Mouse (Mus musculus) forelimb bud, embryonic 11.5 days (tissue): ENCODE data around the gene Pyy.

Experiments used
- DNase-seq: peaks from one replicate; pipeline ENCODE4 v3.0.0-alpha.2; 2012; ENCODE audit warnings: low read depth, low spot score

Pyy gene

GRCm38 (mm10) chr11:102095676-102096075, 12.0 kb downstream of the Pyy start:
- no peak for DNase-seq

GRCm38 (mm10) chr11:102089088-102089808, 18.4 kb downstream of the Pyy start:
- peak; percentile 88 for DNase-seq

GRCm38 (mm10) chr11:102087931-102088898, 19.4 kb downstream of the Pyy start, which contains the start of gene Mpp2:
TSS of gene Mpp2 (minus strand) at chr11:102088515.
- DNase-seq = peak; percentile 88

GRCm38 (mm10) chr11:102087081-102087751, 20.4 kb downstream of the Pyy start:
- peak; percentile 80 for DNase-seq

- no peak for DNase-seq
Measured at GRCm38 (mm10) chr11:102086331-102086730, 21.3 kb downstream of the Pyy start.

GRCm38 (mm10) chr11:102084159-102084558, 23.5 kb downstream of the Pyy start:
- DNase-seq = no peak

GRCm38 (mm10) chr11:102083193-102083592, 24.4 kb downstream of the Pyy start:
- DNase-seq = no peak

GRCm38 (mm10) chr11:102082322-102082721, 25.3 kb downstream of the Pyy start:
- DNase-seq = peak; percentile 84

- DNase-seq = no peak
Measured at GRCm38 (mm10) chr11:102073722-102074121, 33.9 kb downstream of the Pyy start.

- DNase-seq = no peak
Measured at GRCm38 (mm10) chr11:102072729-102073128, 34.9 kb downstream of the Pyy start.

GRCm38 (mm10) chr11:102070426-102070825, 37.2 kb downstream of the Pyy start:
- no peak for DNase-seq

GRCm38 (mm10) chr11:102069633-102070032, 38.0 kb downstream of the Pyy start:
- no peak for DNase-seq

GRCm38 (mm10) chr11:102068969-102069368, 38.7 kb downstream of the Pyy start:
- DNase-seq = no peak

GRCm38 (mm10) chr11:102063076-102063475, 44.6 kb downstream of the Pyy start:
- no peak for DNase-seq

GRCm38 (mm10) chr11:102061941-102062473, 45.6 kb downstream of the Pyy start:
- no peak for DNase-seq

GRCm38 (mm10) chr11:102061236-102061940, 46.2 kb downstream of the Pyy start:
- DNase-seq = peak; percentile 76
